Mouse (Mus musculus) cerebellum, adult 11 months (tissue): ENCODE data around the gene Ccnk.

Experiments
- DNase-seq: peaks from one replicate; pipeline ENCODE4 v3.0.0; 2022

The Ccnk gene

GRCm38 (mm10) chr12:108225781-108226180, 46.4 kb downstream of the Ccnk start:
- no peak for DNase-seq

DNA sequence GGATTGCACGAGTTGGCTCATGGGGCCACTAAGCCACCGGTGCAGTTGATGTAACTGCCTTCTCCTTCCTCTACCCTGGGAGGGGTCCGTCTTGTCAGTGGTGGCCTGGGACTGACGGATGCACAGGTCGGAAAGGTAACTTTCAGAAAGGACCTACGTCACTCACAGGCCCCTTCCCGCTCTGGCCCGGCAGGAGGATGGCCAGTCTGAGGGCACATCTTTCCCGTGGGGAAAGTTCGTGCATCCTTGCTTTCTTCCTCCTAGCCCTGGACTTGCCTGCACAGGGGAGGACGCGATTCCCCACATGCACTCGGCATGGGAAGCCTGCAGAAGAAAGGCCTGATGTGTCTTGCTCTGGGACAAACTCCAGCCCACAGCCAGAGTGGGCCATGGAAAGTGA, 46.8 kb downstream of the Ccnk start:
- no peak for DNase-seq

GRCm38 (mm10) chr12:108226941-108227340, 47.6 kb downstream of the Ccnk start:
- peak; percentile 80 for DNase-seq

GRCm38 (mm10) chr12:108227527-108227926, 48.1 kb downstream of the Ccnk start:
- DNase-seq, result no peak

GRCm38 (mm10) chr12:108230077-108230476, 50.7 kb downstream of the Ccnk start:
- DNase-seq, result no peak

DNA sequence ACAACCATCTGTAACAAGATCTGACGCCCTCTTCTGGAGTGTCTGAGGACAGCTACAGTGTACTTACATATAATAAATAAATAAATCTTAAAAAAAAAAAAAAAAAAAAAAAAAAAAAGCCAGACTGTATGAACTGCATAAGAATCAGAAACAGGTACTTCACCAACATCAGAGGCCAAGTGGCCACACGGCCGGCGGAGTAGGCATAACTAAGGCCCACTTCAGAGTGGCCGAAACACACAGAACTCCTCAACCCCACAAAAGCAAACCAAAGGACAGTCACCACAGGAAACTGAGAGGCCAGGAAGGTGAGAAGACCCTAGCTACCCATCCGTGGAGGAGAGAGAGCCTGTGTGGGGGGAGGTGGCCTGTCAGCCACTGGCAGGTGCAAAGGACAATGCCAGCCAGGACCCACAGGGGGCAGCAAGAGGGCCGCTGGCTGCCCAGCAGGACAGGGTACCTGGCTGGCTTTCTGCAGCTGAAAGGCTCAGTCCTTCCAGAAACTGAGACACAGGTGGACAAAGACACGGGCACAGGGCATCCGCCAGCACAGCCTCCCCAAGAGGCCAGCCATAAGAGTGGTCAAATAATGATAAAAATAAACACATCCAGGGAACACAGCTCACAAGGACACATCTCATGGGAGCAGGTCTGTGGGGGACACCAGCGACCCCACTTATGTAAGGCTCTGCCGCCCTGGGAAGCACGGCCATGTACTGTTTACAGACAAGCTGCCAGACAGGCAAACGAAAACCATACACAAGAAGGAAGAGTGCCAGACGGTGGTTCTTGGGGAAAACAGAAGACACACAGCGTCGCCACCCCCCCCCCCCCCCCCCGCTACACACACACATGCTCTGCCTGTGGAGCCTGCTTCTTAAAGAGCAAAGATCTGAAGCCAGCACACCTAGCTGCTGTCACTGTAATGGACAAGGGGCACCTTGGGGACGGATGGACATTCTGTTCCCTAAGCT, 51.7 kb downstream of the Ccnk start:
- peak; percentile 82 for DNase-seq

DNA sequence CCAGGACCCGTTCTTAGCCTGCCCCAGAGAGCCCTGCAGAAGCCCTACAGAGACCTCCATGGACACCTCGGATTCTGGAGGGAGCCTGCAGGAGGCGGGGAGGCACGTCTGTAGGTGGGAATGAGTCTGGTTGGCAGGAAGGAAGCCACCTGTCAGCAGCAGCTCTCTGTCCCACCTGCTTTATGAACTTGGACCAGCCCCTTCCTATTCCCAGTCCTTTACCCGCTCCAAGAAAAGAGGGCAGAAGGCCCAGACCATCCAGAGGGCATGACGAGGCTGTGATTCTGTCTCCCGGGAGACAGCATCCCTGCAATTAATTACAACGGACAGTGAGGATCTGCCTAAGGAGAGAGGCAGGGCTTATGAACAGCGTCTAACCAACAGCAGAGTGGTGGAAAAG, 52.5 kb downstream of the Ccnk start:
- DNase-seq, result no peak

- DNase-seq, result no peak
Observed at GRCm38 (mm10) chr12:108233736-108234135, 54.4 kb downstream of the Ccnk start.

DNA sequence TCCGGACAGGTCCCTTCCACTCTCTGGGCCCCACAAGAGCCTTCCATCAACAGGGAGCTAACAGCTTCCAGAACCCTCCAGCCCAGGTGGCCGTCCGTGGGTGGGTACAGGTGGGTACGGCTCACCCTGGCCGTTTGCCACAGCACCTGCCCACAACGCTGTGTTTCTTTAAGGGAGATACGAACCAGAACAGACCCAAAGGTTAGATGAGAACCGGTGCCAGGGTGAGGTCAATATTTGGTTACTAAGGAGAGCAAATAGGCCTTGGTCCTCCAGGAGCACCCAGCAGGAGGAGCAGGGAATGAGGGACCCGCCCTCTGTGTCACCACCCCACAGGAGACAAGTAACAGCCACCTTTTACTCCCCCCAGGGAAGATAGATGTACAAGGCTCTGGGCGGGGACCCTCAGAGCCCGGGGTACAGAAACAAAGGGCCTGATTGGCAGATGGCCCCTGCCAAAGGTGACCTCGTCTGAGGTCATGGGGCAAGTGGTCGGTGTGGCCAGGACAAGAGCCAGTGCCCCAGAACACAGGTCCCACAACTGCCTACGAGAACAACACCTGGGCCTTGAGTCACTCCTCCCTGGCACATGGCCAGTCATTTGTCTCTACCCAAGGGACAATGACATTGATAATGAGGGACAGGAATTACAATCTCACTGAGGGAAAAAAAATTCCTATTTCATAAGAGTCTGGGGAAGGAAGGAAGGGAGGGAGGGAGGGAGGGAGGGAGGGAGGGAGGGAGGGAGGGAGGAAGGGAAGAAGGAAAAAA, 55.6 kb downstream of the Ccnk start:
- DNase-seq, result no peak

DNA sequence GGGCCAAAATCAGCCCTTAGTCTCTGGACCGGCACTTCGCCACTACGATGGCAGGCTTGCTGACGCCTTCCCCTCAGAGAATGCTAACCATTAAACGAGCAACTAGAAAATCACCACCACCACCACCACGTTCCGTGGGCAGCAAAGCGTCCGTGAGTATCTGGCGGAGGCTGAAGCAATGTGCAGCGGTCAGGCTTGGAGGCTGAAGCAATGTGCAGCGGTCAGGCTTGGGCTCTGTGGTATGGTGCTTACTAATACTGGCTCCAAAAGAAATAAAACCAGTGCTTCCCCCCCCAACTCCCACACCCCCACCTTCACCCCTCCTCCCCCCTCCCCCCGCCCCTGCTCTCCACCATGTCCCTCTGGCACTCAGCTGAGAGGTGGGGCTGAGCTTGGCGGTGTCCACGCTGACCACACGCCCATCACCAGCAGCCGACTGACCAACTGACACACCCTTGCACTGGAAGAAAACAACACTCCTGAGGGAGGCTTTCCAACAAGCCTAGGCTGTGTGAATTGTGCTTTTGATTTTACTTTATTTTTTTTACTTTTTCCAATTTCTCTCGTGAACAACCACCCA, 56.7 kb downstream of the Ccnk start:
- no peak for DNase-seq

DNA sequence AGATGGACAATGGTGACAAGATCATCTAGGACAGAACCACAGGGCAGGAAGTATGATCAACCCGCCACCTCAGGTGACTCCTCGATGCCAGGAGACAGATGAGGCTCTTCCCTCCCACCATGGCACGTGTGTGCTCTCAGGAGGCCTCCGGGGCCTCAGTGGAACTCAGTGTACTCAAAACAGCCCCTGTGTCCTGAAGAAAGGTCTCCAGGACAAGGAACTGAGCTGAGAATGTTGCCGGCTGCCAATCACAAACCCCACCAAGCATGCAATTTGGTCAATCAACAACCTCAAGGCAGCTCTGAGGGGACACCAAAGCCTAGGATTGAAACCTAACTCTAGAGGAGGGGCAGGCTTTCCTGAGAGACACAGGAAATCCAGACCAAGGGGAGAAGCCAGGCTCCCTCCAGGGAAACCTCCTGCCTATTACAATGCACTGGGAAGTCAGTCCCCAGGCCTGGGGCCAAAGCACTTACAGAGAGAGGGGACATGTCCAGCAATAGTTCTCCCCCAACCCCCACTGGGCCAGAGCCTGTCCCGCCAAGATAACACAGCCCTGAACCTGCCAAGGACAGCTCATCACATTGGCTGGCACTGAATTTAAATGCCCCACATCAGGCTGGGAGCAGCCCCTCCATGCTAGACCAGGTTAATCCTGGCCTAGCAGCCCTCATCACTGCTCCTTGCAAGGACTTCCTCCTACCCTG, 58.1 kb downstream of the Ccnk start:
- DNase-seq, result no peak

GRCm38 (mm10) chr12:108238395-108239035, 59.1 kb downstream of the Ccnk start:
- no peak for DNase-seq

- DNase-seq, result peak; percentile 74
Observed at GRCm38 (mm10) chr12:108239441-108239840, 60.1 kb downstream of the Ccnk start.

GRCm38 (mm10) chr12:108240401-108240890, 61.1 kb downstream of the Ccnk start:
- no peak for DNase-seq

DNA sequence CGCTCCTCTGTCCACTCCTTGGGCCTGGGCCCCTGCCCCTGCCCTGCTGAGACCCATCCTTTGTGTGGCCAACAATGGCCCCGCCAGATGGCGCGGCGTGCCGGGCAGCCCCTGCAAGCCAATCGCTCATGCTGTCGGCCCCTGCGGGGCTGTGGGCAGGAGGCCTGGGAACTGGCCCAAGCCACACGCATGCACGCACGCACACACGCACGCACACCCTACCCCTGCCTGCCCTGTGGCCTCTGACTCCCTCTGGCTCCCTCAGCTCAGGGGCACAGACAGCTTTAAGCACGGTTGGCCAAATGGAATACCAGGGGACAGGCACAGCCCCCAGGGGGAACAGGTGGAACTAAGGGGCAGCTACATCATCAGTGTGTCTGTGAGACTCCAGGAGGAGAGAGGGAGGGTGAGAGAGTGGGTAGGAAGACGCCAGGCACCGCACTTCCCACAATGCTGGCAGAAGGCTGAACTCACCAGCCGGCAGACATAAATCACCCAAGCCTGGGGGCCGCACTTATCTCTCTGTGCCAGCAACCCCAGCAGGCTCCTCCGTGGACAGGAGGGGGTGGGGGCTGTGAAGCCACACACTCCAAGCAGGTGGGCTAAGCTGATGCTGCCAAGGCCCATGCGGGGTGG, 61.7 kb downstream of the Ccnk start:
- DNase-seq, result peak; percentile 78

DNA sequence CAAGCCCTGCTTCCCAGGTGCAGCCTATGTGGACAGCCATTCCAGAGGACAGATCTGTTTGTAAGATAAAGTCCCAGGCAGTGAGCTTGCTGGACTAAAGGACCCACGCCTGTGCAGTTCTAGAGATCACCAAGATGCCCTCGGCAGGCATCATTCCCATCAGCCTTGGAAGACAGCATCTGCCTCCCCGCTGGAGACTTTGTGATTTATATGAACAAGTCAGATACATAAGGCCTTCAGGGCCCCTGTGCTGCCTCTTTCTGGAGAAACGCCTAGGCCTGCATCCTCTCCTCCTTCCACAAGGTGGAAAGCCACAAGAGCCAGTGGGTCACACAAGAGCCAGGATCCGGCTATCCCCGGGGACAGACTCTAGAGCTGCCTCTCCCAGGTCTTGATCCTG, 62.2 kb downstream of the Ccnk start:
- DNase-seq, result no peak

DNA sequence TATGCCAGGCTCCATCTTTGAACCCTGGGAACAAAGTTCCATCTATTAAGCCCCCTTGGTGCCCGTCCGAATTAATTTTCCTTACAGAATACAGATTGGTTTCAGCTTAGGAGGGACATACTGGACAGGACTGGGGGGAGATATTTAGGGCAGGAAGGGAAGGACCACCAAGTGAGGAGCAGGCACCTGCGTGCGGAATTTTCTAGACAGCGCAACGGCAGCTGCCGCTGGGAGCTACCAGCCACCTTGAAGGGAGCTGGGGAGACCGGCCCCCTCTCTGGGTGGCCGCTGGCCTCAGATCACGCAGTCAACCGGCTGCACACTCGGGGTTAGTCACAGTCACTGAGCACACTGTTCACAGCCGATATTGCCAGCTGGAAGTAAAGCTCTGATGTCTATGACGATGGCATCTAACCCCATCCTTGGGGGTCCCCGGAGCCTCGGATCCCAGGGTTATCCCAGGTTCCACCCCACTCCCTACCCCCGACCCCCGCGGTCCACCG, 62.9 kb downstream of the Ccnk start:
- DNase-seq, result no peak

DNA sequence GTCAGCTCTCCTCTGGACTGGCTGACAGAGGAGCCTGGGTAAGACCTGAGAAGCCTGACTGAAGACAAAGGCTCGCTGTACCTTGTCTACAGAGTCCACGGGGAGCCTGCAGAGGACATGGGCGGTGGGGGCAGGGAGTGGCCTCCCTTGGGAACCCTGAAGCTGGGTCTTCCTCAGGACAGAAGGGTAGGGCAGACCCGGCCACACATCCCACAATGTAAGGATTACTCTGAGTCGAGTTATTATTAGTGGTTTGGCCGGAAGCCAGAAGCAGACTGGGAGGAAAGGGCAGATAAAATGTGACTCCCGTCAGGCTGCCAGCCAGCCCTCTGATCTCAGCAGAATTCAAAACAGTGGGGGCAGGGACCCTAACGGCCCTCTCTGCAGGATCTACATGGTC, 65.4 kb downstream of the Ccnk start:
- DNase-seq, result peak; percentile 76

GRCm38 (mm10) chr12:108245579-108245978, 66.2 kb downstream of the Ccnk start:
- DNase-seq, result no peak

DNA sequence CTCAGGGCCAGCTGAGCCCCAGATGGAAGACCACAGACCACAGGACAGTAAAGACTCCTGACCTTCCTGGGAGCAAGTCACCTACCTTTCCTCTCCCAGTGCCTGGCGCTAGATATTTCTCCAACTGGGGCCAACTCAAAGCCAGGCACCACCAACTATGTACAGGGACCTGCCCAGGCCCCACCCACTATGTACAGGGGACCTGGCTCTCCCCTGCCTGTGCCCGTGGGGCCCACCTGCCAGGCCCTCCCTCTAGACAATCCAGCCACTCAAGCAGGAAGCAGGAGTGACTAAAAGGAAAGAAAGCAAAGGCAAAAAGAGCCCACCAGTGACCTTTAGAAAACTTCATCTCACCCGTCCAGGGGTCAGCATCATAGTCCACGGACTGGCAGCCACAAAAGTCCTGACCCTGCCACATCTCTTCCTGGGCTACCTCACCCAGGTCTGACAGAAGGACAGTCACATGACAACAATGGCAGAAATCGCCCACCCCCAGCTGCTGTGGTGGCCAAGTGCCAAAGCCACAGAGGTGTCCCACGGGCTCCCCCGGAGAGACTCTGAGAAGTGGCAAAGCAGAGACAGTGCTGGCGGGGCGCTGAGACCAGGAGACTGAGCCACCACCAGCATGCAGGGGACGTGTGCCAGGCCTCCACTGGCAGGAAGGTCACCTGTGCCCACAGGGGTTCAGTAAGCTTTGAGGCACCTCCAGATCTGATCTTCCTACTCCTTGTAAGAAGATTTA, 67.6 kb downstream of the Ccnk start:
- DNase-seq, result peak; percentile 65

GRCm38 (mm10) chr12:108249019-108249418, 69.6 kb downstream of the Ccnk start:
- DNase-seq, result no peak
